Mouse (Mus musculus): ENCODE data around the gene Bean1. TPM values are rescaled to one million over a fixed set of nuclear protein-coding genes. Genes with fewer than 3 reads are reported as not detected.
A peak's percentile ranks its signal among the peaks of the same experiment; 100 is the strongest.

Gene Bean1
- polyA plus RNA-seq, 1 experiment from 2014 or later = 2.1 TPM

DNA sequence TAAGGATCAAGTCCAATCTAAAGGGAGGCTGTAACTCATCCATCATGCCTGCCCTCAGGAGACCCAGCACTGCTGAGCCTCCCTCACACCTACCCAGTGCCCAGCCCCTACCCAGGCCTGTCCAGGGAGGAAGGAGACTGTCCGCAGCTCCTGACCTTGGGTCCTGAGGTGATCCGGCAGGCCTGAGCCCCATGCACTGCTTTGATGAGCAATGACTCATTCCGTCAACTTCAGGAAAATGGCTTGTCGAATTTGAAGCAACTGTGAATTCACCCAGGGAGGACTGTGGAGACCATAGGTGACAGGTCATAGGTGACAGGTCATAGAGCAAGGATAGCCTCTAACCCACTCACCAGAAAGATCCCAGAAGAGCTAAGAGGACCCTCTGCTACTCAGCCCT, 26.9 kb upstream of the Bean1 start:
- Histone ChIP-seq H3K27ac (no peak overlapping the region), H3K4me3 (replicated peaks; ENCODE audit: low read depth, low read length) (no peak overlapping the region), H3K36me3 (ENCODE audit: insufficient read depth, low read length) (no peaks in the 10 kb centered on the region), H3K4me2 (ENCODE audit: low read length) (no peak overlapping the region), H3K4me1 (replicated peaks; ENCODE audit: insufficient read depth, low read length) (no peaks in the 10 kb centered on the region), H3K9ac (ENCODE audit: low read depth, low read length) (no peak overlapping the region), H3K27me3 (ENCODE audit: insufficient read depth, low read length) (no peaks in the 10 kb centered on the region), H3K9me3 (replicated peaks; ENCODE audit: low read length) (no peaks in the 10 kb centered on the region)
- WGBS = 56% methylated on average over 4 of the region's 4 CpGs
- no peak for TF ChIP-seq CTCF (IDR thresholded peaks at IDR 0.05; ENCODE audit: low read depth)
- DNase-seq (ENCODE audit: low spot score) (no peak), ATAC-seq (replicated peaks; ENCODE audit: low FRiP score, low read depth) (no peak)

DNA sequence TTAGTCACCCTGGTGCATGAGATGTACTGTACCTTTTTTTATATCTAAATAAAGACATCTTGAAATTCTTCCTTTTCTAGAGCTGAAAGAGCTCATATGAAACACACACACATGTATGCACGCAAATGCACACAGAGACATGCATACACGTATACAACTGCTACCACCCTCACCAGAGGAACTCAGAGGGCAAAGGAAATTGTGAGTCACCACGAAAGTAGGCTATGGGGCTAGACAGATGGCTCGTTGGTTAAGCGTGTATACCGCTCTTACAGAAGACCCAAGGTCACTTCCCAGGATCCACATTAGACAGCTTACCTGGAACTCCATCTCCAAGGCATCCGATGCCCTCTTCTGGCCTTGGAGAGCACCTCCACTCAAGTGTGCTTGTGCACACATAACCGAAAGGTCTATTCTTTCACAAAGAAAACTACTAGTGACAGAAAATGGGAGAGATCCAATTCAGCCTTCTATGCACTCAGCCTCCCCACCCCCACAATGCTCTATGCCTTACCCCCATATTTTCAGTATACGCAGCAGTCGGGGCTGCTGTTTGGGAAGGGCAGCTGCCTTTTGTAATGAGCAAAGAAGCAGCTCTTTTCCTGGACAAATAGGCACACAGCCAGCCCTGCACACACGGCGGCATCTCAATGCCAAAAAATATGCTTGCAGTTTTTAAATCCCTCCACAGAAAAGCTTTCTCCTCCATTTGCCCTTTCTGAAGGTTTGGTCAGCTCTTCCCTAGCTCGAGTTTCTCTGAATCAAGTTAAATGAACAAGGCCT, 25.6 kb upstream of the Bean1 start:
- Histone ChIP-seq H3K36me3 (ENCODE audit: insufficient read depth, low read length) (no peaks in the 10 kb centered on the region), H3K4me2 (ENCODE audit: low read length) (no peak overlapping the region), H3K27me3 (ENCODE audit: insufficient read depth, low read length) (no peaks in the 10 kb centered on the region), H3K4me3 (replicated peaks; ENCODE audit: low read depth, low read length) (no peak overlapping the region), H3K27ac (no peak overlapping the region), H3K9me3 (replicated peaks; ENCODE audit: low read length) (no peaks in the 10 kb centered on the region), H3K4me1 (replicated peaks; ENCODE audit: insufficient read depth, low read length) (no peaks in the 10 kb centered on the region), H3K9ac (ENCODE audit: low read depth, low read length) (no peak overlapping the region)
- ATAC-seq (replicated peaks; ENCODE audit: low FRiP score, low read depth) (no peak), DNase-seq (ENCODE audit: low spot score) (no peak)
- WGBS = 81% methylated on average over 13 of the region's 13 CpGs
- peak; percentile 43; the same call in 1 of the 2 replicates for TF ChIP-seq CTCF (IDR thresholded peaks at IDR 0.05; ENCODE audit: low read depth)

DNA sequence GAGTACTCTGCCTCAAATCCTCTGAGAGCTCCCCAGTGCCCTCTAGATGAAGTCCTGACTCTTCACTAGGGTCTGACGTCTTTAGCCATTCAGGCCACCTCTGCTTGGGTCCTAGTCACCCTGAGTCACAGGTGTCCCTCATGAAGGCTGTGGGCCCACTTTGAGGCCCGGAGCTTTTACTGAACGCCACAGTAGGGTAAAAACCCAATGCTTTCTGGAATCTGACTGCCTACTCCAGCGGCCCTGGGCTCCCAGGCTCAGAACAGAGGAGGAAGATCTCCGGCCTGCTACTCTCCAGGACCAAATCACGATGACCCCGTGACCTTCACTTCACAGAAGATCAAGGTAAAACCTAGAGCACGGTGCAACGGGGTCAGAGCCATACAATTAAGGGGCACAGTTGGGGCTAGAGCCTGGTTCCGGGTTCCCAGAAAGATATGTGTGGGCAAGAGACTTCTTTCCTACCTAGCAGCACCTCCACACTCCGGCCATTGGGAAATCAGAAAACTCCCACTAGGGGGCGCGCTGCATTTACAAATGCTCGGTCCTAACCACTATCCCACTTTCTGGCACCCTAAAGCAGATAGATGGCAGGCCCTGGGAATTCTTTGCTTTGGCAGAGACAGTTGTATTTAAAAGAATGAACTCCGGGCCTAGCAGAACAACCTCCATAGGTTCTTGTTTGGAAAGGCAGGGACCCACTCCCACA, 24.1 kb upstream of the Bean1 start:
- no peak overlapping the region for H3K4me2 ChIP-seq (ENCODE audit: low read length)
- no peaks in the 10 kb centered on the region for H3K36me3 ChIP-seq (ENCODE audit: insufficient read depth, low read length)
- no peaks in the 10 kb centered on the region for H3K9me3 ChIP-seq (replicated peaks; ENCODE audit: low read length)
- no peak overlapping the region for H3K27ac ChIP-seq
- H3K9ac ChIP-seq (ENCODE audit: low read depth, low read length) = no peak overlapping the region
- no peaks in the 10 kb centered on the region for H3K4me1 ChIP-seq (replicated peaks; ENCODE audit: insufficient read depth, low read length)
- 34% methylated on average over 15 of the region's 15 CpGs for WGBS
- TF ChIP-seq CTCF (IDR thresholded peaks at IDR 0.05; ENCODE audit: low read depth) = peak; percentile 90
- no peaks in the 10 kb centered on the region for H3K27me3 ChIP-seq (ENCODE audit: insufficient read depth, low read length)
- DNase-seq (ENCODE audit: low spot score) (peak; percentile 89), ATAC-seq (replicated peaks; ENCODE audit: low FRiP score, low read depth) (peak; percentile 67)
- no peak overlapping the region for H3K4me3 ChIP-seq (replicated peaks; ENCODE audit: low read depth, low read length)

DNA sequence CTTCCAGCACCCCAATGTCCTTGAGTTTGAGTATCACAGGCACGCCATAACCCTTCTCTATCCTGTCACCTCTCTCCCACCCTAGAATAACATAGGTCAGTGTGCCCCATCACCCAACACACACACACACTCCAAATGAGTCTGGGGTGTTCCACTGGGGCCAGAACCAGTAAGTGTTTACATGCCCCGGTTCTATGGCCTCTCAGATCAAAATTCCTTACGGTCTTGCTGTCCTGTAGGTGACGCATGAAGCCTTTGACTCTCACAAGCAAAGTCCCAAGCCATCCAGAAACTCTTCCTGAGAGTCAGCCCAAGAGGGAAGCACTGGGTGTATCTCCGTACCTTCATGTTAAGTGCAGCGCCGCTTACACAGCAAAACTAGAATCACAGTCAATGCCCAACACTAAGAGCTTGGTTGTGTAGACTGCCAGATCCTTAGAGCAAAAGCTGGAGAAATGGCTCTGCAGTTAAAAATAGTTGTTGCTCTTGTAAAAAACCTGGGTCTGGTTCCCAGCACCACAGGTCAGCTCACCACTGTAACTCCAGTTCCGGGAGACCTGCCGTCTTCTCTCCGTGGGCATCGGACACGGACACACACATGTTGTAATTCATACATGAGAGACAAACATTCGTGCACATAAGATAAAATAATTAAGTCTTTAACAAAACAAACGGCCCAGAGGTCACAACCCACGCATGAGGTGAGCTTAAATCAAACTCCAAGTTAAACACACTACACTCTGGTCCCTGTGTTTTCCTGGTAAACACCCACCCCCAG, 23.3 kb upstream of the Bean1 start:
- no peak overlapping the region for H3K4me3 ChIP-seq (replicated peaks; ENCODE audit: low read depth, low read length)
- no peaks in the 10 kb centered on the region for H3K36me3 ChIP-seq (ENCODE audit: insufficient read depth, low read length)
- DNase-seq (ENCODE audit: low spot score) = no peak
- no peak for ATAC-seq (replicated peaks; ENCODE audit: low FRiP score, low read depth)
- H3K27ac ChIP-seq = no peak overlapping the region
- H3K4me1 ChIP-seq (replicated peaks; ENCODE audit: insufficient read depth, low read length) = no peaks in the 10 kb centered on the region
- H3K9me3 ChIP-seq (replicated peaks; ENCODE audit: low read length) = no peaks in the 10 kb centered on the region
- no peaks in the 10 kb centered on the region for H3K27me3 ChIP-seq (ENCODE audit: insufficient read depth, low read length)
- H3K9ac ChIP-seq (ENCODE audit: low read depth, low read length) = no peak overlapping the region
- 82% methylated on average over 15 of the region's 15 CpGs for WGBS
- H3K4me2 ChIP-seq (ENCODE audit: low read length) = no peak overlapping the region
- no peak for TF ChIP-seq CTCF (IDR thresholded peaks at IDR 0.05; ENCODE audit: low read depth)

DNA sequence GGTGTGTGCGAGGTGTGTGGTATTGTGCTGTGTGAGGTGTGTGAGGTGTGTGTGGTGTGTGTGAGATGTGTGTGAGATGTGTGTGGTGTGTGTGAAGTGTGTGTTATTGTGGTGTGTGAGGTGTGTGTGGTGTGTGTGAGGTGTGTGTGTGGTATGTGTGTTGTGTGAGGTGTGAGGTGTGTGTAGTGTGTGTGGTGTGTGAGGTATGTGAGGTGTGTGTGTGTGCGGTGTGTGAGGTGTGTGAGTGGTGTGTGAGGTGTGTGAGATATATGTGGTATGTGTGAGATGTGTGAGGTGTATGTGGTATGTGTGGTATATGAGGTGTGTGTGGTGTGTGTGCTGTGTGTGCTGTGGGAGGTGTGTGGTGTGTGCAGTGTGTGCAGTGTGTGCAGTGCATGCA, 22.3 kb upstream of the Bean1 start:
- H3K27ac ChIP-seq = no peak overlapping the region
- no peak overlapping the region for H3K9ac ChIP-seq (ENCODE audit: low read depth, low read length)
- H3K9me3 ChIP-seq (replicated peaks; ENCODE audit: low read length) = no peaks in the 10 kb centered on the region
- no peak for TF ChIP-seq CTCF (IDR thresholded peaks at IDR 0.05; ENCODE audit: low read depth)
- H3K4me2 ChIP-seq (ENCODE audit: low read length) = no peak overlapping the region
- WGBS = 98% methylated on average over 2 of the region's 2 CpGs
- no peaks in the 10 kb centered on the region for H3K4me1 ChIP-seq (replicated peaks; ENCODE audit: insufficient read depth, low read length)
- no peaks in the 10 kb centered on the region for H3K27me3 ChIP-seq (ENCODE audit: insufficient read depth, low read length)
- H3K4me3 ChIP-seq (replicated peaks; ENCODE audit: low read depth, low read length) = no peak overlapping the region
- H3K36me3 ChIP-seq (ENCODE audit: insufficient read depth, low read length) = no peaks in the 10 kb centered on the region
- 0 out of 2 replicates have a peak, but pooled peaks have one; percentile 40 for ATAC-seq (replicated peaks; ENCODE audit: low FRiP score, low read depth)
- DNase-seq (ENCODE audit: low spot score) = no peak

DNA sequence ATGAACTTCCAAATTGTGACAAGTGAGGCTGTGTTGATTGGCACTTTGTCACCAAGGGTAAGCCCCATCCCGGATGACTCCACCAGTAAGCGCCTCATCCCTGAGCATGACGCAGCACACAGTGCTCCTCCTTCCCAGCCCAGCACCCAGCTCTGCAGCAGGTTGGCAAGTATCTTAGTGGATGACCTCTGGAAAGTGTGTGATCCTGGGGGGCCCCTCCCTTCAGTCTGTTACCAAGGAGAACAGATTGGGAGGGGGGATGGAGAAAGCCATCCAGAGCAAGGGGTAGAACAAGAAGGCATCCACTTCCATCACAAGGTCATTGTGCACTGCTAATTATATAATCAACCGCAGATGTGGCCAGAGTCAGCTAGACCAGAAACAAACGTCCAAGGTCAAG, 9.5 kb upstream of the Bean1 start:
- DNase-seq (ENCODE audit: low spot score) (no peak), ATAC-seq (replicated peaks; ENCODE audit: low FRiP score, low read depth) (no peak)
- Histone ChIP-seq H3K4me2 (ENCODE audit: low read length) (no peak overlapping the region), H3K4me1 (replicated peaks; ENCODE audit: insufficient read depth, low read length) (no peaks in the 10 kb centered on the region), H3K9me3 (replicated peaks; ENCODE audit: low read length) (no peaks in the 10 kb centered on the region), H3K27me3 (ENCODE audit: insufficient read depth, low read length) (no peaks in the 10 kb centered on the region), H3K27ac (no peak overlapping the region), H3K9ac (ENCODE audit: low read depth, low read length) (no peak overlapping the region), H3K4me3 (replicated peaks; ENCODE audit: low read depth, low read length) (no peak overlapping the region), H3K36me3 (ENCODE audit: insufficient read depth, low read length) (no peaks in the 10 kb centered on the region)
- no peak for TF ChIP-seq CTCF (IDR thresholded peaks at IDR 0.05; ENCODE audit: low read depth)
- 73% methylated on average over 5 of the region's 5 CpGs for WGBS

All from kidney, postnatal 0 days (tissue).